Mouse (Mus musculus): ENCODE measurements at regions not wholly inside any gene's neighbourhood (a gene's known extent, or its start where the extent isn't known, plus 50 kb on each side); places are given as distances from the start of the nearest gene placed in this dataset.

- Histone ChIP-seq H3K9me3 (ENCODE audit: low read length) (no peaks in the 10 kb centered on the region), H3K9ac (no peak overlapping the region), H3K27ac (ENCODE audit: low read depth, low read length) (no peak overlapping the region), H3K4me1 (ENCODE audit: insufficient read depth) (no peaks in the 10 kb centered on the region), H3K36me3 (ENCODE audit: insufficient read depth) (no peaks in the 10 kb centered on the region), H3K4me2 (ENCODE audit: low read depth) (no peak overlapping the region), H3K27me3 (ENCODE audit: insufficient read depth, low read length) (no peaks in the 10 kb centered on the region), H3K4me3 (ENCODE audit: low read depth, low read length) (no peak overlapping the region)
- ATAC-seq (peak; percentile 73; the same call in 1 of the 2 replicates), DNase-seq (no peak)
- 61% methylated on average over 3 of the region's 3 CpGs for WGBS
- no peak for TF ChIP-seq CTCF (IDR thresholded peaks at IDR 0.05; ENCODE audit: low read depth)
These were observed 463.8 kb upstream of the Nbea start for GRCm38 (mm10) chr3:56647313-56647712.
